Mouse (Mus musculus) lung, adult 2 months (tissue): ENCODE measurements around the gene Dhx38. TPM values are rescaled to one million over a fixed set of nuclear protein-coding genes. Genes with fewer than 3 reads are reported as not detected.

Experiments used
- DNase-seq: peaks from one replicate; pipeline ENCODE4 v3.0.0; 2022
- H3K4me1 ChIP-seq: fragments of 200-500 bp; 2 replicates; pipeline ENCODE4 v1.6.1; 2011; ENCODE audit warnings: low read length; ENCODE audit not compliant: control insufficient read depth, insufficient read depth
- H3K4me3 ChIP-seq: fragments of 200-500 bp; replicated peaks from 2 replicates; pipeline ENCODE3; 2011; ENCODE audit warnings: low read depth, mild to moderate bottlenecking, control low read depth, low read length; ENCODE audit errors: extremely low read depth
- CTCF ChIP-seq: fragments of 200-500 bp; IDR thresholded peaks from 2 replicates; pipeline ENCODE4 v1.5.1; 2011; ENCODE audit warnings: mild to moderate bottlenecking, low read length, control low read depth; ENCODE audit not compliant: insufficient read depth
- POLR2A ChIP-seq: fragments of 200-500 bp; IDR thresholded peaks from 2 replicates; pipeline ENCODE4 v1.6.1; 2011; ENCODE audit warnings: low read depth, mild to moderate bottlenecking, control low read depth, low read length, borderline replicate concordance; ENCODE audit errors: extremely low read depth
- WGBS: fragments of 180-500 bp; shearing (Covaris S2); methylation state at CpG from one replicate; pipeline ENCODE4 v1.1.7; 2018; 5-methylcytosine and 5-hydroxymethylcytosine counted together
- polyA plus RNA-seq: library from polyadenylated mRNA; depleted of rRNA; stranded (reverse); fragments of >200 nt; gene quantifications from 2 replicates; pipeline ENCODE4 v1.2.3, GENCODE M21; 2012; rRNA removed

Dhx38 gene
- polyA plus RNA-seq, 1 experiment, result 23.9 TPM

- no peak overlapping the region for H3K4me3 ChIP-seq
- no peaks in the 10 kb centered on the region for H3K4me1 ChIP-seq
- WGBS, result 72% methylated on average over 1 of the region's 1 CpGs
- TF ChIP-seq CTCF (no peak), POLR2A (no peak)
- DNase-seq, result no peak
Measured at GRCm38 (mm10) chr8:109503566-109503965, 62.1 kb downstream of the Dhx38 start.

GRCm38 (mm10) chr8:109499009-109499717 is 66.5 kb downstream of the Dhx38 start:
- peak; percentile 5 for DNase-seq
- TF ChIP-seq CTCF (no peak), POLR2A (no peak)
- Histone ChIP-seq H3K4me3 (no peak overlapping the region), H3K4me1 (no peaks in the 10 kb centered on the region)
- 65% methylated on average over 16 of the region's 16 CpGs for WGBS

Other genes with a start within 250 kb of the Dhx38 start
- 0.02 TPM in 1 of 2 replicates, not detected in the other for gene Pmfbp1, start 71.8 kb downstream of the Dhx38 start, polyA plus RNA-seq
- 3.4 and 5.8 TPM in 2 replicates for gene Txnl4b, start within 50 bp of the Dhx38 start, polyA plus RNA-seq
- 1,054 and 1,299 TPM in 2 replicates for gene Hp, start 13.3 kb upstream of the Dhx38 start, polyA plus RNA-seq
- gene Dhodh, start 42.8 kb upstream of the Dhx38 start, polyA plus RNA-seq, result 20.9 and 23.7 TPM in 2 replicates
- 0.05 and 0.08 TPM in 2 replicates for gene Pkd1l3, start 48.7 kb upstream of the Dhx38 start, polyA plus RNA-seq
- 29.8 and 51.7 TPM in 2 replicates for gene Ist1, start 127.4 kb upstream of the Dhx38 start, polyA plus RNA-seq
- gene Zfp821, start 139.7 kb upstream of the Dhx38 start, polyA plus RNA-seq, result 8.2 and 9.8 TPM in 2 replicates
- gene Atxn1l, start 171.9 kb upstream of the Dhx38 start, polyA plus RNA-seq, result 24.5 and 31.6 TPM in 2 replicates
- 25.0 and 38.2 TPM in 2 replicates for gene Ap1g1, start 212.7 kb upstream of the Dhx38 start, polyA plus RNA-seq